Comparison of ENCODE assay signal across 8 mouse cellular contexts in genomic region chr12:26456028-26456698, GRCm38 (mm10). TPM values are rescaled to one million over a fixed set of nuclear protein-coding genes. Genes with fewer than 3 reads are reported as not detected.
DNase-seq lines count a peak whose midpoint lies in the region; ATAC-seq and TF ChIP-seq lines count a peak whose summit lies in the region.

Gene Rsad2, minus strand, starts transcription at chr12:26456452.

- peak; percentile 26 to 33 for DNase-seq in urinary bladder, adult 18-20 months (ENCODE audit: low spot score in 2 of 2)
- no peak for DNase-seq in urinary bladder, postnatal 4 days (ENCODE audit: low spot score in 2 of 2)
- DNase-seq in heart, adult 11 months, result peak; percentile 98
- peak; percentile 85 for DNase-seq in kidney, adult 11 months
- peak; percentile 90 for DNase-seq in liver, postnatal 0 days
- DNase-seq in yolk sac, embryonic 10.5 days (ENCODE audit: low spot score), result peak; percentile 81

- H3K4me2 ChIP-seq in liver, postnatal 0 days (ENCODE audit: low read depth, low read length), result peak within 1 kb of the TSS; percentile 72

- H3K9ac ChIP-seq in liver, postnatal 0 days (replicated peaks), result peak within 1 kb of the TSS; percentile 73

- H3K9me3 ChIP-seq in liver, postnatal 0 days (ENCODE audit: low read length), result no peaks in the 10 kb centered on the region

- ATAC-seq in liver, postnatal 0 days, result peak; percentile 94
- peak; percentile 87 for ATAC-seq in neutrophil, adult 5-6 weeks (ENCODE audit: extremely low read depth, insufficient number of reproducible peaks, low FRiP score, poor library complexity, severe bottlenecking)

- H3K4me1 ChIP-seq in cortical plate, adult 2 months (ENCODE audit: control insufficient read depth, insufficient read depth, low read length), result no peaks in the 10 kb centered on the region
- peaks cover 34% of the 10 kb centered on the region for H3K4me1 ChIP-seq in liver, postnatal 0 days (ENCODE audit: insufficient read depth)

- peaks cover 22% of the 10 kb centered on the region for H3K36me3 ChIP-seq in liver, postnatal 0 days (replicated peaks; ENCODE audit: insufficient read depth, low read length)

- peak within 1 kb of the TSS; percentile 6; the same call in 1 of the 2 replicates for H3K4me3 ChIP-seq in cortical plate, adult 2 months (ENCODE audit: insufficient read depth, low read length)
- H3K4me3 ChIP-seq in liver, postnatal 0 days (ENCODE audit: low read depth, low read length), result peak within 1 kb of the TSS; percentile 57

- no peak for TF ChIP-seq CTCF in cortical plate, adult 2 months (IDR thresholded peaks at IDR 0.05; ENCODE audit: extremely low read depth, insufficient read depth, low read length)
- no peak for TF ChIP-seq CTCF in liver, postnatal 0 days (IDR thresholded peaks at IDR 0.05; ENCODE audit: low read depth)

- TF ChIP-seq POLR2A in cortical plate, adult 2 months (IDR thresholded peaks at IDR 0.05; ENCODE audit: extremely low read depth, insufficient read depth, low read length), result no peak

- WGBS in liver, postnatal 0 days (ENCODE audit: insufficient replicate concordance), result 37% methylated on average over 13 of the region's 13 CpGs

- no peaks in the 10 kb centered on the region for H3K27me3 ChIP-seq in liver, postnatal 0 days (ENCODE audit: insufficient read depth, low read length)

- peak; percentile 68; the same call in 1 of the 2 replicates for TF ChIP-seq EP300 in liver, postnatal 0 days (IDR thresholded peaks at IDR 0.05; ENCODE audit: low read depth)

- no peak within 1 kb of the TSS for H3K27ac ChIP-seq in cortical plate, adult 2 months (ENCODE audit: insufficient read depth, low read length)
- peak within 1 kb of the TSS; percentile 86 for H3K27ac ChIP-seq in liver, postnatal 0 days (ENCODE audit: low read depth)

RNA-seq across cellular contexts. Expression of gene Rsad2, which starts in this region (rescaled TPM):
- polyA plus RNA-seq in cortical plate, adult 2 months (2012; rRNA removed), result 0.81 and 0.94 TPM in 2 replicates
- polyA plus RNA-seq in liver, postnatal 0 days (2015; fragmentation: Nextera tagmentation; extraction: Ambion mirVana), result 52.5 and 62.2 TPM in 2 replicates
- total RNA-seq in neutrophil, adult 5-6 weeks (2017), result 104 and 110 TPM in 2 replicates

Comparison
In these comparisons a context has a peak if more than half of its experiments do, and no peak if none do; other contexts are left out.
1. RNA of gene Rsad2 (polyA plus RNA-seq): 52.5 to 62.2 TPM in liver, postnatal 0 days; 0.81 to 0.94 TPM in cortical plate, adult 2 months; every median in the first group is over 10 times any median in the second.
2. DNase-seq: peak in urinary bladder, adult 18-20 months (2 of 2), heart, adult 11 months (single experiment), kidney, adult 11 months (single experiment), liver, postnatal 0 days (single experiment) and yolk sac, embryonic 10.5 days (single experiment); none in urinary bladder, postnatal 4 days (0 of 2).